Mouse (Mus musculus) forebrain, embryonic 10.5 days (tissue): ENCODE measurements around the gene Ndufb11. TPM values are rescaled to one million over a fixed set of nuclear protein-coding genes. Genes with fewer than 3 reads are reported as not detected.

ENCODE experiments used
- DNase-seq: peaks from one replicate; pipeline ENCODE4 v3.0.0-alpha.2; 2017; ENCODE audit warnings: low spot score; ENCODE audit errors: extremely low spot score
- H3K27ac ChIP-seq: fragments of 300-500 bp; sonication (generic); 2 replicates; pipeline ENCODE4 v1.5.1; 2016; ENCODE audit warnings: mild to moderate bottlenecking
- H3K27me3 ChIP-seq: fragments of 300-500 bp; sonication (generic); 2 replicates; pipeline ENCODE4 v1.6.1; 2016; ENCODE audit warnings: mild to moderate bottlenecking; ENCODE audit not compliant: poor library complexity, severe bottlenecking
- H3K36me3 ChIP-seq: fragments of 300-500 bp; sonication (generic); replicated peaks from 2 replicates; pipeline ENCODE4 v1.6.1; 2016; ENCODE audit warnings: mild to moderate bottlenecking, moderate library complexity
- H3K4me1 ChIP-seq: fragments of 300-500 bp; sonication (generic); 2 replicates; pipeline ENCODE4 v1.6.1; 2016
- H3K4me3 ChIP-seq: fragments of 300-500 bp; sonication (generic); 2 replicates; pipeline ENCODE4 v1.5.1; 2016; ENCODE audit warnings: mild to moderate bottlenecking, moderate library complexity
- H3K9me3 ChIP-seq: fragments of 300-500 bp; sonication (generic); 2 replicates; pipeline ENCODE4 v1.6.1; 2016; ENCODE audit warnings: mild to moderate bottlenecking, moderate library complexity
- WGBS: fragments of 180-500 bp; shearing (Covaris S2); methylation state at CpG from one replicate; pipeline ENCODE4 v1.1.7; 2016; 5-methylcytosine and 5-hydroxymethylcytosine counted together
- polyA plus RNA-seq: library from polyadenylated mRNA; unstranded; fragments of >200 nt; fragmentation: Nextera tagmentation; extraction: Ambion mirVana; gene quantifications from 2 replicates; pipeline ENCODE4 v1.2.1, GENCODE M21; 2016

Gene Ndufb11
- polyA plus RNA-seq = 173 and 180 TPM in 2 replicates

- Histone ChIP-seq H3K27ac (peak within 1 kb of the TSS; percentile 93), H3K4me3 (peak within 1 kb of the TSS; percentile 68), H3K4me1 (peaks cover 15% of the 10 kb centered on the region), H3K27me3 (no peaks in the 10 kb centered on the region), H3K9me3 (no peaks in the 10 kb centered on the region), H3K36me3 (peaks cover 44% of the 10 kb centered on the region)
- DNase-seq = peak; percentile 73
- WGBS = 14% methylated on average over 47 of the region's 49 CpGs
Measured at GRCm38 (mm10) chrX:20617176-20617902, at the start of gene Ndufb11, which contains the start of gene Rbm10. TSS of gene Ndufb11 (minus strand) at chrX:20617619. TSS of gene Rbm10 (plus strand) at chrX:20617503.

GRCm38 (mm10) chrX:20663444-20663790 lies 46.0 kb upstream of the Ndufb11 start:
- peak overlapping the region; percentile 90 for H3K27ac ChIP-seq
- DNase-seq = no peak
- H3K36me3 ChIP-seq = peaks cover 38% of the 10 kb centered on the region
- 19% methylated on average over 9 of the region's 9 CpGs for WGBS
- H3K4me3 ChIP-seq = peak overlapping the region; percentile 66
- no peaks in the 10 kb centered on the region for H3K27me3 ChIP-seq
- H3K4me1 ChIP-seq = peaks cover 10% of the 10 kb centered on the region
- H3K9me3 ChIP-seq = no peaks in the 10 kb centered on the region

GRCm38 (mm10) chrX:20662716-20663443 lies 45.5 kb upstream of the Ndufb11 start:
- 14% methylated on average over 28 of the region's 28 CpGs for WGBS
- Histone ChIP-seq H3K27me3 (no peaks in the 10 kb centered on the region), H3K27ac (peak overlapping the region; percentile 90), H3K4me1 (peaks cover 10% of the 10 kb centered on the region), H3K9me3 (no peaks in the 10 kb centered on the region), H3K36me3 (peaks cover 33% of the 10 kb centered on the region), H3K4me3 (peak overlapping the region; percentile 66)
- DNase-seq = peak; percentile 80

GRCm38 (mm10) chrX:20662317-20662715 lies 44.9 kb upstream of the Ndufb11 start:
- Histone ChIP-seq H3K27ac (no peak overlapping the region), H3K9me3 (no peaks in the 10 kb centered on the region), H3K36me3 (peaks cover 27% of the 10 kb centered on the region), H3K4me3 (peak overlapping the region; percentile 66; the same call in 1 of the 2 replicates), H3K27me3 (no peaks in the 10 kb centered on the region), H3K4me1 (peaks cover 10% of the 10 kb centered on the region)
- no peak for DNase-seq
- 26% methylated on average over 5 of the region's 5 CpGs for WGBS

- Histone ChIP-seq H3K27me3 (no peaks in the 10 kb centered on the region), H3K4me1 (peaks cover 9% of the 10 kb centered on the region), H3K27ac (peak overlapping the region; percentile 79), H3K9me3 (no peaks in the 10 kb centered on the region), H3K4me3 (peak overlapping the region; percentile 59), H3K36me3 (no peaks in the 10 kb centered on the region)
- WGBS = 12% methylated on average over 24 of the region's 24 CpGs
- peak; percentile 15 for DNase-seq
Measured at GRCm38 (mm10) chrX:20658891-20659406, 41.5 kb upstream of the Ndufb11 start.

GRCm38 (mm10) chrX:20658026-20658652 lies 40.7 kb upstream of the Ndufb11 start, which contains the start of gene Uba1:
TSS of gene Uba1 (plus strand) at chrX:20658326.
- Histone ChIP-seq H3K27ac (peak within 1 kb of the TSS; percentile 79), H3K4me3 (peak within 1 kb of the TSS; percentile 59), H3K9me3 (no peaks in the 10 kb centered on the region), H3K4me1 (peaks cover 6% of the 10 kb centered on the region), H3K36me3 (no peaks in the 10 kb centered on the region), H3K27me3 (no peaks in the 10 kb centered on the region)
- peak; percentile 80 for DNase-seq
- 16% methylated on average over 27 of the region's 27 CpGs for WGBS

- no peak for DNase-seq
- Histone ChIP-seq H3K36me3 (no peaks in the 10 kb centered on the region), H3K9me3 (no peaks in the 10 kb centered on the region), H3K4me3 (peak overlapping the region; percentile 59), H3K27me3 (no peaks in the 10 kb centered on the region), H3K4me1 (peaks cover 6% of the 10 kb centered on the region), H3K27ac (no peak overlapping the region)
- 32% methylated on average over 5 of the region's 5 CpGs for WGBS
Measured at GRCm38 (mm10) chrX:20657593-20657992, 40.2 kb upstream of the Ndufb11 start.

- peaks cover 100% of the 10 kb centered on the region for H3K36me3 ChIP-seq
- no peak for DNase-seq
- H3K27me3 ChIP-seq = no peaks in the 10 kb centered on the region
- no peaks in the 10 kb centered on the region; the same call in 1 of the 2 replicates for H3K9me3 ChIP-seq
- H3K4me3 ChIP-seq = no peak overlapping the region
- 89% methylated on average over 5 of the region's 5 CpGs for WGBS
- H3K27ac ChIP-seq = no peak overlapping the region
- H3K4me1 ChIP-seq = no peaks in the 10 kb centered on the region
Measured at GRCm38 (mm10) chrX:20644780-20645179, 27.4 kb upstream of the Ndufb11 start.

- Histone ChIP-seq H3K36me3 (peaks cover 84% of the 10 kb centered on the region), H3K27me3 (no peaks in the 10 kb centered on the region), H3K4me1 (no peaks in the 10 kb centered on the region), H3K9me3 (no peaks in the 10 kb centered on the region; the same call in 1 of the 2 replicates), H3K27ac (no peak overlapping the region), H3K4me3 (no peak overlapping the region)
- DNase-seq = no peak
- WGBS = 91% methylated on average over 2 of the region's 2 CpGs
Measured at GRCm38 (mm10) chrX:20638141-20638540, 20.7 kb upstream of the Ndufb11 start.

- peaks cover 50% of the 10 kb centered on the region for H3K36me3 ChIP-seq
- peaks cover 15% of the 10 kb centered on the region for H3K4me1 ChIP-seq
- peak overlapping the region; percentile 68 for H3K4me3 ChIP-seq
- 19% methylated on average over 31 of the region's 31 CpGs for WGBS
- H3K27me3 ChIP-seq = no peaks in the 10 kb centered on the region
- H3K9me3 ChIP-seq = no peaks in the 10 kb centered on the region
- peak overlapping the region; percentile 93 for H3K27ac ChIP-seq
- DNase-seq = peak; percentile 44
Measured at GRCm38 (mm10) chrX:20617903-20618399, 532 bp upstream of the Ndufb11 start.

GRCm38 (mm10) chrX:20616861-20617175 lies 601 bp downstream of the Ndufb11 start:
- WGBS = 10% methylated on average over 17 of the region's 17 CpGs
- Histone ChIP-seq H3K9me3 (no peaks in the 10 kb centered on the region), H3K4me3 (peak overlapping the region; percentile 68), H3K36me3 (peaks cover 40% of the 10 kb centered on the region), H3K27ac (peak overlapping the region; percentile 93), H3K27me3 (no peaks in the 10 kb centered on the region), H3K4me1 (peaks cover 15% of the 10 kb centered on the region)
- DNase-seq = no peak

- Histone ChIP-seq H3K4me3 (no peak overlapping the region), H3K36me3 (no peaks in the 10 kb centered on the region), H3K4me1 (no peaks in the 10 kb centered on the region), H3K9me3 (no peaks in the 10 kb centered on the region), H3K27me3 (no peaks in the 10 kb centered on the region), H3K27ac (no peak overlapping the region)
- WGBS = 88% methylated on average over 4 of the region's 4 CpGs
- DNase-seq = no peak
Measured at GRCm38 (mm10) chrX:20608500-20608899, 8.9 kb downstream of the Ndufb11 start.
